Mouse (Mus musculus): ENCODE results near the gene Rassf8.

The Rassf8 gene

GRCm38 (mm10) chr6:145776241-145776640 is 29.7 kb downstream of the Rassf8 start:
- in situ Hi-C loops (cut with MboI, MseI) = loop anchor here (25.0 kb wide), 1 partner anchor 364 kb away; no protein-coding TSS in a partner anchor

GRCm38 (mm10) chr6:145779383-145779782 is 32.8 kb downstream of the Rassf8 start:
- in situ Hi-C loops (cut with MboI, MseI) = loop anchor here (25.0 kb wide), 1 partner anchor 367 kb away; no protein-coding TSS in a partner anchor

- in situ Hi-C loops (cut with MboI, MseI) = loop anchor here (25.0 kb wide), 1 partner anchor 368 kb away; no protein-coding TSS in a partner anchor
These were observed 33.7 kb downstream of the Rassf8 start for GRCm38 (mm10) chr6:145780180-145780802.

DNA sequence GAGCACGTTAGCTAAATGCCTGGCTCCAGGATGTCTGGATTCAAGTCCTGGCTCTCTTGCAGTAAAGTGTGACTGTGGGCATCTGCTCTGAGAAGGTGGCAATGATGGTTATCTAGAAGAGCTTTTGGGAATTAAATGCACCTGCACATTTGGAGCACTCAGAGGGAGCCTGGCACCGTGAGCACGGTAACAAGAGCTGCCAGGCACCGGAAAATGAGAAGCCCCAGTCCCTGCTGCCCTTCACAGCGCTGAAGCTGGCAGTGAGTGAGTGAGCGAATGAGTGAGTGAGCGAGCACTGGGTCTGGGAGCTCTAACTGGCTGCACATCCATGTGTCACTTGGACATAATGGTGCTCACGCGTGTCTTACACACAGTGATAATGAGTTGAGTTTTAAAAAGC is 34.7 kb downstream of the Rassf8 start:
- in situ Hi-C loops (cut with MboI, MseI) = loop anchor here (25.0 kb wide), 1 partner anchor 369 kb away; no protein-coding TSS in a partner anchor

DNA sequence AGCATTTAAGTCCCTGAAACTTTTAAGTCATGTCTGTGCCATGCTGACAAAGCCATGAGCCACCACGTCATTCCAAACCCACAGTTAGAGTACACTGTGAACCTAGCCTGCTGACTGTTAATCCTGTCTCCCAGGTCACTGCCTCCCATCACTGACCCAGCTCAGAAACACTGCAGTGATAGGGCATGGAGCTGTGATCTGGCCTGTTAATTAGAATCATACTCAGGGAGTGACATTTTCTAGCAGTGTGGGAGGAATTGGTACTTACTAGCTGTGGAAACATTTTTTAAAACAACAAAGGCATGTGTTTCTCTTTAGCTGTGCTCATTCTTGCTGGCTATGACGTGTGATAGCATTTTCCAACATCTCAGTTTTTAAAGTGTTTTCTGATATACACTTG is 35.4 kb downstream of the Rassf8 start:
- in situ Hi-C loops (cut with MboI, MseI) = loop anchor here (25.0 kb wide), 1 partner anchor 370 kb away; no protein-coding TSS in a partner anchor

GRCm38 (mm10) chr6:145787311-145787710 is 40.8 kb downstream of the Rassf8 start:
- in situ Hi-C loops (cut with MboI, MseI) = loop anchor here (25.0 kb wide), 1 partner anchor 375 kb away; no protein-coding TSS in a partner anchor

DNA sequence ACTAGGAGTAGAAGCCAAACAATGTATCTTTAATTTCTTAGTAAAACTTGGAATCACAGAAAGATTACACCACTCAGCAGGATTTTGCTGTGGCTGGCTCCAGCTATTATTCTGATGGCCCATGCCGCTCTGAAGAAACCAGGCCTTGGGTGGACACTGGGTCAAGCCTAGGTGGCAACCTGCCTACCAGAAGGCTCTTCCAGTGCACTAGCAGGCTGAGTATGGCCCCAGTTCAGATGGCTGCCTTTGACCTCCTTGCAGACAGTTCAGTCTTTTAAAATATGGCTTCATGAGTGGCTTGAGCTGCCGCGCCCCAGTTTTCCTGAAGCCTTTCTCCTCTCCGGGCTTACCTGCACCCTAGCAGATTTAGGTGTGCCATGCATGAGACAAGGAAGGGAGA is 43.2 kb downstream of the Rassf8 start:
- in situ Hi-C loops (cut with MboI, MseI) = loop anchor here (25.0 kb wide), 1 partner anchor 377 kb away; no protein-coding TSS in a partner anchor

DNA sequence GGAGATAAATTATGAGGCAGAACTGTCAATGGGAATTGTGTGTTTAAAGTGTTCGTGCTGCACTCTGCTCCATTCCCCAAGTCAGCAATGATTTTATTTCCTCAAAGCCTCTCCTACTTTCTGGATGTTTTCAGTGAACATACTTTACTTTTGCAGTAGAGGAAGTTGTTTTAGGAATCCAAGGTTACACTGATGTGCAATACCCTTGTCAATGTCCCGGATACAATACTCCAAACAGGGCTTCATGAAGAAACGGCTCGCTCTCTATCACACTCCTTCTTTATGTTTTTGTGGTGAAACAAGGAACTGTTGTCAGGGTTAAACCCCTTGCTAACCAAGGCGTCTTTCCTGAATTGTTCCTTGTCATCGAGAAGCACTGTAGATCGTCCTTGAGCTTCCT is 45.8 kb downstream of the Rassf8 start:
- in situ Hi-C loops (cut with MboI, MseI) = loop anchor here (25.0 kb wide), 1 partner anchor 380 kb away; no protein-coding TSS in a partner anchor

- in situ Hi-C loops (cut with MboI, MseI) = loop anchor here (25.0 kb wide), 1 partner anchor 381 kb away; no protein-coding TSS in a partner anchor
These were observed 46.6 kb downstream of the Rassf8 start for GRCm38 (mm10) chr6:145793109-145793593.

DNA sequence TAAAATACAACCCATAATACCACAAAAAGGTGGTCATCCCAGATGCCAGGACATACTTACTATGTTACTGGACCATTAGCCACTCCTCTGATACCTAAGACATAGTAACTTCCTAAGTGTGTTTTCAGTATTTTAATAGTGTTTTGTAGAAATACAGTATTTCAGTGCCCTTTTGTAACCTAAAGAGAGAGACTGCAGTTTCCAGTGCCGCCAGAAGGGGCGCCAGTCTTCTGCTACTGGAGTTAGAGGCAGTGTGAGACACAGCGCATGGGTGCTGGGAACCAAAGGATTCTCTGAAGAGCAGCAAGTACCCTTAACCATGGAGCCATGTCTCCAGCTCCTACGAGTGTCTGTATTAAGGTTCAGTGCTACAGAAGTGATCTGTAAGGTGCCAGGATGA is 48.1 kb downstream of the Rassf8 start:
- in situ Hi-C loops (cut with MboI, MseI) = loop anchor here (25.0 kb wide), 1 partner anchor 382 kb away; no protein-coding TSS in a partner anchor

GRCm38 (mm10) chr6:145796191-145797023 is 49.9 kb downstream of the Rassf8 start:
- in situ Hi-C loops (cut with MboI, MseI) = loop anchor here (25.0 kb wide), 1 partner anchor 384 kb away; no protein-coding TSS in a partner anchor

DNA sequence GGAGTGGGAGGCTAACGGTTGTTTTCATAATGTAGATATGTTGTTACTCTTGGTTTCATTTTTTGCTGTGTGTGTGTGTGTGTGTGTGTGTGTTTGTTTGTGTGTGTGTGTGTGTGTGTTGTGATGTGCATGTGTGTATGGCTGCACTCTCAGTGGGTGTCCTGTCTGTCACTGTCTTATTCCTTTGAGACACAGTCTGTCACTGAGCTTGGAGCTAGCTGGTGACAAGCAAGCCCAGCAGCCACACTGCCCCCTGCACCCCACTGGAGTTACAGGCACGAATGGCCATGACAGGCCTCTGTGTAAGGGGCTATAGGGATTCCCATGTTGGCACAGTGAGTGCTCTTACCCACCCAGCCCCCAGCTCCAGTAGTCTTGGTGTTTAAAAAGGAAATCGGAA is 51.1 kb downstream of the Rassf8 start:
- in situ Hi-C loops (cut with MboI, MseI) = loop anchor here (25.0 kb wide), 1 partner anchor 385 kb away; no protein-coding TSS in a partner anchor

- in situ Hi-C loops (cut with MboI, MseI) = no loop called here
These were observed 55.4 kb downstream of the Rassf8 start for GRCm38 (mm10) chr6:145801796-145802488.

GRCm38 (mm10) chr6:145802881-145803280 is 56.3 kb downstream of the Rassf8 start:
- in situ Hi-C loops (cut with MboI, MseI) = no loop called here

GRCm38 (mm10) chr6:145804276-145804675 is 57.7 kb downstream of the Rassf8 start:
- in situ Hi-C loops (cut with MboI, MseI) = no loop called here

GRCm38 (mm10) chr6:145806784-145807183 is 60.2 kb downstream of the Rassf8 start:
- in situ Hi-C loops (cut with MboI, MseI) = no loop called here

DNA sequence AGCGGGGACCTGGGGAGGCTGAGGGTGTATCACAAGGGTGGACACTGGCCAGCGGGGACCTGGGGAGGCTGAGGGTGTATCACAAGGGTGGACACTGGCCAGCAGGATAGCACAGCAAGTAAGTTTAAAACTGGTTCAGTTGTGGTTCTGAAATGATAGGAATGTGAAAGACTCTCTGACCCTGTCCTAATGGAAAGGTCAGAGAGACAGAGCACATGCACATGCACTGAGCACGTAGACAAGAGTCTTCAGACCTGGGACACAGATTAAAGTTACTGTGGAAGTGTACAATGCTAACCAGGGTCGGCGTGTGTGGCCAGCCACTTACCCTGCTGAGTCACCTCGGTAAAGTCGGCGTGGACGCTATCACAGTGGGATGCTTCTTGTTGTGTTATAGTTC is 61.4 kb downstream of the Rassf8 start:
- in situ Hi-C loops (cut with MboI, MseI) = no loop called here

GRCm38 (mm10) chr6:145809566-145809965 is 63.0 kb downstream of the Rassf8 start:
- in situ Hi-C loops (cut with MboI, MseI) = no loop called here

- in situ Hi-C loops (cut with MboI, MseI) = no loop called here
These were observed 63.5 kb downstream of the Rassf8 start for GRCm38 (mm10) chr6:145810015-145810414.

DNA sequence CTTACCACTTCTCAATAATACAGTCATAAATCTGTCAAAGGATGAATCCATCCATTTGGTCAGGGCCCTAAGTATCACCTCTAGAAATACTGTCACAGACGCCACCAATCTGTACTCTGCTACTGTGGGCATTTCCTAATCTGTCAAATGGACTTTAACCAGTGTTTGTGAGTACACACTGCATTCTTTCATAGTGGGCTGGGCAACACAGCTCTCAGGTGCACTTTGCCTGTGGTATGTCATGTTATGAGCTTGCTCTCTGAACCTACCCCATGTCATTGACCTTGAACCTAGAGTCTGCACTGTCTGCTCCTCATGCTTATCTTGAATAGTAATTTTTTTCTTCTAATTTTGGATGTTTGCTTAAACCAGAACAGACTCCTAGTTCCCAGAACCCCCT is 64.6 kb downstream of the Rassf8 start:
- in situ Hi-C loops (cut with MboI, MseI) = no loop called here

- in situ Hi-C loops (cut with MboI, MseI) = no loop called here
These were observed 68.7 kb downstream of the Rassf8 start for GRCm38 (mm10) chr6:145815200-145815599.

All from T-helper 2 cell (primary cell).